Mouse (Mus musculus): ENCODE results near the gene Gmpr2. TPM values are rescaled to one million over a fixed set of nuclear protein-coding genes. Genes with fewer than 3 reads are reported as not detected.

Gmpr2 gene
- polyA plus RNA-seq, 2 experiments, result 14.1 to 18.2 TPM

DNA sequence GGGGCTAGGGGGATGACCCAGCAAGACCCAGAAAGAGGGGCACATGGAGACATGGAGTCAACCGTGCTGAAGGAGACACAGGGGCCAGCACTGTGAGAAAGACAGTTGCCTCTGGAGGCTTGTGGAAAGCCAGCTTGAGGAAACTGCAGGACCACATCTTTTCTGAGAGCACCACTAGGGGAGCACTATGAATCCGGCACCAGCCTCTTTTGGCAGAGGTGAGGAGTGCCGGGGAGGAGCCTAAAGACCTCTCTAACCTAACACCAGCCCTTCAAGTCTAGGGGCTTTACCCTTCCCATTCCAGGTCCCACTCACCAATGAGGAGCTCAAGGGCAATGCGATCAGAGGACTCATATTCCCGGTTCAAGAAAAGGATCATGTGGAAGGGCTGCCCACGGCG lies 40.0 kb downstream of the Gmpr2 start:
- H3K27me3 ChIP-seq (ENCODE audit: control insufficient read depth, insufficient read depth, low read length), result no peaks in the 10 kb centered on the region
- H3K36me3 ChIP-seq (replicated peaks; ENCODE audit: control insufficient read depth, insufficient read depth, low read depth), result no peaks in the 10 kb centered on the region
- TF ChIP-seq EP300 (IDR thresholded peaks at IDR 0.05; ENCODE audit: low read depth) (no peak), CTCF (IDR thresholded peaks at IDR 0.05; ENCODE audit: low read depth) (peak; percentile 21)
- no peaks in the 10 kb centered on the region for H3K9me3 ChIP-seq (ENCODE audit: control insufficient read depth, low read length)
- H3K4me2 ChIP-seq (ENCODE audit: low read depth), result no peak overlapping the region
- DNase-seq (ENCODE audit: low read depth in 3 of 3, low spot score in 3 of 3) (no peak), ATAC-seq (ENCODE audit: insufficient read depth) (no peak)
- peaks cover 0 to 14% of the 10 kb centered on the region in 2 experiments; a peak in 2 of 4 replicates for H3K4me1 ChIP-seq (replicated peaks; ENCODE audit: control insufficient read depth in 2 of 2, insufficient read depth in 2 of 2, low read length in 1 of 2)
- WGBS (ENCODE audit: insufficient replicate concordance), result 68% methylated on average over 7 of the region's 7 CpGs
- no peak overlapping the region for H3K4me3 ChIP-seq (ENCODE audit: insufficient read depth in 1 of 2, low read depth in 2 of 2, low read length in 2 of 2)
- H3K27ac ChIP-seq, result no peak overlapping the region
- no peak overlapping the region for H3K9ac ChIP-seq (replicated peaks)

DNA sequence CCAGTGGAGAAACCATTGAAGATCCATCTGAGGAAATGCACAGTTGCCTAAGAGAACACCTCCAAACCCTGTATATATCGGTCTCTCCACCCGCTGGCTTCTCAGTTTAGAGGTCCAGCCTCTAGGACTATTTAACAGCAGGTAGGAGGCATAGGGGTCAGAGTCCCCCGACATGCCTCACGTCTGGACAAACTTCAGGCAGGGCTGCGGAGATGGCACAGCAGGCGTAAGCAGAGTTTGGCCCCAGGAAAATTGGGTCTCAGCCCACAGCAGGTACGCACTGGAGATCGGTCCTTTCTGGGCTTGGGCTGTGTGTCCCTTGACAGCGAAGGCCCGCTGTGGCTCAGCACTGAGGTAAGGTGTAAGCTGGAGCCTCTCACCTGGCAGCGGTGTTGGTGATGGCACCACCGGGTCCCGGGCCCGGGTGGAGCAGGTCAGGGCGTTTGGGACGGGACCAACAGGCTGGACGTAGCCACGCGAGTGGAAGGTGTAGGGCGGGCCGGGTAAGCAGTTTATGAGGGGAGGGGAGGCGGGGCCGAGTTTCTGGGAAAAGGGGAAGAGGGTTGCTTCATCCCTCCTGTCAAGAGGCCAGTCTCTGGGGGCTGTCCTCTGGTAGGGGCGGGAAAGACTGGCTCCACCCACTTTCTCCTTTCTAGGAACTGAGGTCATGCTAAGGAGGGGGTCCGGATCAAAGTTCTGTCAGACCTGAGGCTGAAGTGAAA lies 41.4 kb downstream of the Gmpr2 start:
- no peak for TF ChIP-seq EP300 (IDR thresholded peaks at IDR 0.05; ENCODE audit: low read depth)
- TF ChIP-seq CTCF (IDR thresholded peaks at IDR 0.05; ENCODE audit: low read depth), result no peak
- Histone ChIP-seq H3K4me2 (ENCODE audit: low read depth) (peak overlapping the region; percentile 58), H3K27ac (no peak overlapping the region), H3K36me3 (replicated peaks; ENCODE audit: control insufficient read depth, insufficient read depth, low read depth) (no peaks in the 10 kb centered on the region), H3K9ac (replicated peaks) (no peak overlapping the region; the same call in 1 of the 2 replicates), H3K4me3 (ENCODE audit: insufficient read depth in 1 of 2, low read depth in 2 of 2, low read length in 2 of 2) (peak overlapping the region; percentile 4 to 45; a peak in 3 of 4 replicates), H3K27me3 (ENCODE audit: control insufficient read depth, insufficient read depth, low read length) (no peaks in the 10 kb centered on the region), H3K9me3 (ENCODE audit: control insufficient read depth, low read length) (no peaks in the 10 kb centered on the region), H3K4me1 (replicated peaks; ENCODE audit: control insufficient read depth in 2 of 2, insufficient read depth in 2 of 2, low read length in 1 of 2) (0 out of 4 replicates have a peak, but pooled peaks cover 0 to 4% of the 10 kb centered on the region in 2 experiments)
- 14% methylated on average over 25 of the region's 25 CpGs for WGBS (ENCODE audit: insufficient replicate concordance)
- ATAC-seq (ENCODE audit: insufficient read depth) (peak; percentile 34), DNase-seq (ENCODE audit: low read depth in 3 of 3, low spot score in 3 of 3) (no peak)

DNA sequence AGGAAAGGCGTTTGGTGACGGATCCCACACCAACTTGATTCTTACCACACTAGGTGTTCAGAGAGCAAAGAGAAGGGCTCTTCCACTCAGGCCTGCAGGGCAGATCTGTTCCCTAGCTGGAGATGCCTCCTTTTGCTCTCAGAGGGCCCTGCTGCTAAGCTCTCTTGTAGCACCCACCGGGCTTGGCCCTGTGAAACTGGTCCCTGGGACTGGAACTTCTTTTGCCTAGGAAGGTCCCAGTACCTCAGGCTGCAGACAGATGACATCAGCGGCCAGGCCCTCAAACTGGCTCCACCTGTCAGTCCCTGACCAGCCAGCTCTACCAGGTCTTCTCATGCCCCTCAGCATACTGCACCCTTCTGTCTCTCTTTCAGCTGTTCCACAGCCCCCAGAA lies 42.0 kb downstream of the Gmpr2 start, which contains the start of gene Tgm1:
Gene Tgm1, minus strand, starts transcription at position 198 of the 394 bp plus-strand sequence.
- Histone ChIP-seq H3K4me3 (ENCODE audit: insufficient read depth in 1 of 2, low read depth in 2 of 2, low read length in 2 of 2) (peak within 1 kb of the TSS; percentile 4 to 45; a peak in 3 of 4 replicates), H3K27me3 (ENCODE audit: control insufficient read depth, insufficient read depth, low read length) (no peaks in the 10 kb centered on the region), H3K36me3 (replicated peaks; ENCODE audit: control insufficient read depth, insufficient read depth, low read depth) (no peaks in the 10 kb centered on the region), H3K4me1 (replicated peaks; ENCODE audit: control insufficient read depth in 2 of 2, insufficient read depth in 2 of 2, low read length in 1 of 2) (0 out of 4 replicates have a peak, but pooled peaks cover 0 to 4% of the 10 kb centered on the region in 2 experiments), H3K9me3 (ENCODE audit: control insufficient read depth, low read length) (no peaks in the 10 kb centered on the region), H3K9ac (replicated peaks) (no peak within 1 kb of the TSS; the same call in 1 of the 2 replicates), H3K27ac (no peak within 1 kb of the TSS), H3K4me2 (ENCODE audit: low read depth) (peak within 1 kb of the TSS; percentile 58)
- ATAC-seq (ENCODE audit: insufficient read depth), result no peak
- DNase-seq (ENCODE audit: low read depth in 3 of 3, low spot score in 3 of 3), result no peak
- 23% methylated on average over 4 of the region's 4 CpGs for WGBS (ENCODE audit: insufficient replicate concordance)
- TF ChIP-seq EP300 (IDR thresholded peaks at IDR 0.05; ENCODE audit: low read depth) (no peak), CTCF (IDR thresholded peaks at IDR 0.05; ENCODE audit: low read depth) (no peak)

DNA sequence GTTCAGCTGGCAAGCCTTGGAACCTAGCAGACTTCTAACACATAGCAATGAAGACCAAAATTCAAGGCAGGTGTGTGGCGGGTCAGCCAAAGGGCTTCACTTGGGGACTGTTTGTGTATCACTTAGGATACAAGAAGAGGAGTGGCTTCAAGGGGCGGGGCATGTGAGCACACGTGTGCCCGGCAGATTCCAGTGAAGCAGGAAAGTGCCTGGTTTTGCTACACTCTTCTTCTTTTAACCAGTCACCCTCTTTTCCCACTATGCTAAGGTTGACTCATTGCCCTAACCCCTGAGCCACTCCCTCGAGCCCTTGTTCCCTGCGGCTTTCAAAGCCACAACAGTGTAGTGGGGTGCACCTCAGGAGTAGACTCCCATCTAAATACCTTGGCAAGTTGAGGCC lies 43.2 kb downstream of the Gmpr2 start:
- no peak overlapping the region for H3K4me2 ChIP-seq (ENCODE audit: low read depth)
- no peak overlapping the region for H3K9ac ChIP-seq (replicated peaks)
- H3K9me3 ChIP-seq (ENCODE audit: control insufficient read depth, low read length), result no peaks in the 10 kb centered on the region
- no peaks in the 10 kb centered on the region for H3K27me3 ChIP-seq (ENCODE audit: control insufficient read depth, insufficient read depth, low read length)
- H3K36me3 ChIP-seq (replicated peaks; ENCODE audit: control insufficient read depth, insufficient read depth, low read depth), result no peaks in the 10 kb centered on the region
- no peak overlapping the region for H3K4me3 ChIP-seq (ENCODE audit: insufficient read depth in 1 of 2, low read depth in 2 of 2, low read length in 2 of 2)
- no peak overlapping the region for H3K27ac ChIP-seq
- DNase-seq (ENCODE audit: low read depth in 3 of 3, low spot score in 3 of 3) (no peak), ATAC-seq (ENCODE audit: insufficient read depth) (no peak)
- 34% methylated on average over 6 of the region's 6 CpGs for WGBS (ENCODE audit: insufficient replicate concordance)
- H3K4me1 ChIP-seq (replicated peaks; ENCODE audit: control insufficient read depth in 2 of 2, insufficient read depth in 2 of 2, low read length in 1 of 2), result 0 out of 4 replicates have a peak, but pooled peaks cover 0 to 4% of the 10 kb centered on the region in 2 experiments
- TF ChIP-seq EP300 (IDR thresholded peaks at IDR 0.05; ENCODE audit: low read depth), result no peak
- TF ChIP-seq CTCF (IDR thresholded peaks at IDR 0.05; ENCODE audit: low read depth), result no peak

DNA sequence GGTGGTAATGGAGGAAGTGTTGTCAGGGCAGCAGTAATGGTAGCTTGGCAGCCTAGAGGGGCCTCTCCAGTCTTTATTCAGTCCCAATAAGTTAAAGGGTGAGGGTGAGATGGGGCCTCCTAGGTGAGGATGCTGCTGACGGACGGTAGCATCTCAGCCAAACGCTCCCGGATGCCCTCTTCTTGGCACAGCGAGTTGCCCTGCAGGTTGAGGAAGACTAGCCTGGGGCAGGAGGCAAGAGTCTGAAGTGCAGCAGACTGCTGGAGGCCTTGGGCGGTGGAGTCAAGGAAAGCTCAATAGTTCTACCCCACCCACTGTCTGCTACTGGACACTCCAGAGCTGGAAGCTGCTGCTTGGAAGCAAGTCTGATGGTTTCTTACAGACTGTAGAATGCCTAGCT lies 44.5 kb downstream of the Gmpr2 start:
- Histone ChIP-seq H3K4me1 (replicated peaks; ENCODE audit: control insufficient read depth in 2 of 2, insufficient read depth in 2 of 2, low read length in 1 of 2) (peaks cover under 1 to 4% of the 10 kb centered on the region in 2 experiments; a peak in 2 of 4 replicates), H3K9me3 (ENCODE audit: control insufficient read depth, low read length) (no peaks in the 10 kb centered on the region), H3K9ac (replicated peaks) (no peak overlapping the region), H3K27me3 (ENCODE audit: control insufficient read depth, insufficient read depth, low read length) (no peaks in the 10 kb centered on the region), H3K4me3 (ENCODE audit: insufficient read depth in 1 of 2, low read depth in 2 of 2, low read length in 2 of 2) (no peak overlapping the region), H3K4me2 (ENCODE audit: low read depth) (no peak overlapping the region), H3K27ac (no peak overlapping the region), H3K36me3 (replicated peaks; ENCODE audit: control insufficient read depth, insufficient read depth, low read depth) (no peaks in the 10 kb centered on the region)
- WGBS (ENCODE audit: insufficient replicate concordance), result 83% methylated on average over 6 of the region's 6 CpGs
- TF ChIP-seq EP300 (IDR thresholded peaks at IDR 0.05; ENCODE audit: low read depth) (no peak), CTCF (IDR thresholded peaks at IDR 0.05; ENCODE audit: low read depth) (no peak)
- DNase-seq (ENCODE audit: low read depth in 3 of 3, low spot score in 3 of 3) (no peak), ATAC-seq (ENCODE audit: insufficient read depth) (no peak)
